Mouse (Mus musculus): ENCODE data around the gene Fhad1.

Gene Fhad1

DNA sequence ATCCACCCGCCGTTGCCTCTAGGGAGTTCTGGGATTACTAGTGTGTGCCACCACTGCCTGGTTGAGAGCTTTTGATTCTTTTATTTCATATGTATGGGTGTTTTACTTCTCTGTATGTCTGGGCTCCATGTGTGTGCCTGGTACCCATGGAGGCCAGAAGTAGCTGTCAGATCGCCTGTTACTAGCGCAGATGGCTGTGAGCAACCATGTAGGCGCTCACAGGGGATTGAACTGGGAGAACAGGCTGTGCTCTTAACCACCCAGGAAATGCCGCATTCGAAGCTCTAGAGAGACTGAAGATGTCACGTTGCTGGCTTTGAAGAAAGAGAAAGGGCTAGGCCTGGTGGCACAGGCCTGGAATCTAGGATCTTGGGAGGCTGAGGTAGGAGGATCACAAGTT is 73.6 kb downstream of the Fhad1 start:
- in situ Hi-C loops (cut with MboI; ENCODE audit: low sequenced_read_pairs), result no loop called here

DNA sequence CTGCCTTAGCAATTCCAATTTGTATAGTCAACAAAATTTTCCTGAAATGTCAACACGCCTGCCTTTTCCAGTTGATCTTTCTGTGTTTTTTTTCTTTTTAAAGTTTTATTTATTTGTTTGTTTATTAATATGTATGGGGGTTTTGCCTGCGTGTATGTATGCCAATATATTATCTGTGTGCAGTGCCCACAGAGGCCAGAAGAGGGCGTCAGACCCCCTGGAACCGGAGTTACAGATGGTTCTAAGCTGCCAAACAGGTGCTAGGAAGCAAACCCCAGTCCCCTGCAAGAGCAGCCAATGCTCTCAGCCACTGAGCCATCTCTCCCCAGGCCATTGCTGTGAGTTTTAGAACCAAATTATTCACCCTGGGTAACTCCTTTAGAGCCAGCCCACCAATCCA is 76.3 kb downstream of the Fhad1 start:
- in situ Hi-C loops (cut with MboI; ENCODE audit: low sequenced_read_pairs), result no loop called here

DNA sequence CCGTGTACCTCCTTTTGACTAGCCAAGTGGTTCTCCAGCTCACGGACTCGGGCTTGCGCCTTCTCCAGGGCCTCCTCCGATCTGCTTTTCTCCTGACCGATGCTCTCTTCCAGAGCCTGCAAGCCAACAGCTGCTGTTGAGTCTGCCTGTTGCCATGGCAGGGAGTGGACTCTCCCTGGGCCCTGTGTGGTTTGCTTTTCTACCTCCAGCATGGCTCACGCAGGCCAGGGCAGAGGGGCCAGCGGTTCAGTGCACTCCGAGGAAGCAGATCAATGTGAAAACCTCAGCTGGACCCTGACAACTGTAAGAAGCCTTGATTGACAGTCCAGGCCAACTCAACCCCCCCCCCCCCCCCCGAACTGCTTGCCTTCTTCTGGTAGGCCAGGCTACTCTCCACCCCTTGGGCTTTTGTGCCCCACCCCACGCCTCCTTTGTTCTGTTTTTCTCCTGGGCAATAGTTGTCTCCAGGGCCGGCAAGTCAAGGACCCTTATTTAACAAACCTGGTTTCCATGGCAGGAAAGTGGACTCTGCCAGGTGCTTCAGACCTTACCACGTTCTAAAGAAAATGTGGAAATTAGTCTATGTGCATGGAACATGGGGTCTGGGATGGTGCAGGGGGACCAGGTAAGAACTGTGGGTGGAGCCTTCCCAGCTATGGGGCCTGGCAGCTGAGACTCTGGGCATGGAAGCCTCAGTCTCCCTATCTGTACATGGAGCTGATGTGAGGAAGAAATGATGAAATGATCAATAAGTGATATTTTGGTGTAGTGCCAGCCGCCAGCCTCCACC is 81.9 kb downstream of the Fhad1 start:
- in situ Hi-C loops (cut with MboI; ENCODE audit: low sequenced_read_pairs), result no loop called here

DNA sequence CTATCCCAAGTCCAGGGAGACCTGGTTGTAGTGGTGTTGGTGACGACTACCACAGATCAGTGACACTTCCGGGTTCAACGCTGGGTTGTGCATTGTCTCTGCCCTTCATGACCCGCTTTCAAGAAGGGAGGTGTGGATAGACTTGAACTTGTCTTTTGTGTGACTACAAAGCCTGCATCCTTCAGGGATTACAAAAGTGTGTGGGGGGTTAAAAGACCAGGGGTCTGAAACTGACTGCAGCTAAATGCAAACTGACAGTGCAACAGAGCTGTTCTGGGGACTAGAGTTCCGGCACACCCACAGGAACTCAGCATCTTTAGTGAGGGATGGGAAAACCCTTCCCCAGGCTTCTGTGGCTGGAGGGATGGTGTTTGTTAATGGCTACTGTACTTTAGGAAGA is 83.4 kb downstream of the Fhad1 start:
- in situ Hi-C loops (cut with MboI; ENCODE audit: low sequenced_read_pairs), result no loop called here

DNA sequence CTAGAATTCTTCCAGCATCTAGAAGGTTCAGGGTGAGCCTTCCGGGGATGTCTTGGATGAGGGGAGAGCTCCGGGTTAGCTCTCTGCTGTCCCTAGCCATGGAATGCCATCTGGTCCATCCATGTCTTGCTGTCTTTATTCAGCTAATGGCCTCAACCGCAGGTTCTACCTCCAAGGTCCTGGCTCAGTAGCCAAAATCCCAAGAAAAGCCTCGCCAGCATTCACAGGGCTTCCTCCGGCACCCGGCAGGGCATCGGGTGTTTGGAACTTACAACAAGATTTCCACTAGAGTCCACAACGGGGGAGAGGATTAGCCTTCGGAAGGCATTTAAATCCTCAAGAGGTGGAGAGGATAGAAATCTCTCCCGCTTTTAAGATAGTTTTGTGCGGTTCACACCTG is 84.9 kb downstream of the Fhad1 start:
- in situ Hi-C loops (cut with MboI; ENCODE audit: low sequenced_read_pairs), result no loop called here

DNA sequence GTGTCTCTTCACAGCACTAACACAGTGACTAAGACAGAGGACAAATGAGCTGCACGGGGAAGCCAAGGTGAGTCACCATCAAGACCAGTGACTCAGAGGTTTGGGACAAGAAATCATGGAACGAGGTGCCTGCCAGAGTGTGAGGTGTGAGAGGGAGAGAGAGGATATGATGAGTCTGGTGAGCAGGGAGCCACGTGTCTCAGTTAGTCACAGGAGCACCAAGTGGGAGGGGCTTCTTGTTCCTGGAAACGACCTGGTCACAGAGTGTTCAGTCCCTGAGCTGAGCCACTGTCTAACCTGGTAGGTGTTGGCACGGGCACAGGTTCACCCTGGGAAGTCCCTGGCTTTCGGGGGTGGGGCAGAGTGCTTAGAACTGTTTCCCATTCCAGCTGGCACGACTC is 86.0 kb downstream of the Fhad1 start:
- in situ Hi-C loops (cut with MboI; ENCODE audit: low sequenced_read_pairs), result no loop called here

DNA sequence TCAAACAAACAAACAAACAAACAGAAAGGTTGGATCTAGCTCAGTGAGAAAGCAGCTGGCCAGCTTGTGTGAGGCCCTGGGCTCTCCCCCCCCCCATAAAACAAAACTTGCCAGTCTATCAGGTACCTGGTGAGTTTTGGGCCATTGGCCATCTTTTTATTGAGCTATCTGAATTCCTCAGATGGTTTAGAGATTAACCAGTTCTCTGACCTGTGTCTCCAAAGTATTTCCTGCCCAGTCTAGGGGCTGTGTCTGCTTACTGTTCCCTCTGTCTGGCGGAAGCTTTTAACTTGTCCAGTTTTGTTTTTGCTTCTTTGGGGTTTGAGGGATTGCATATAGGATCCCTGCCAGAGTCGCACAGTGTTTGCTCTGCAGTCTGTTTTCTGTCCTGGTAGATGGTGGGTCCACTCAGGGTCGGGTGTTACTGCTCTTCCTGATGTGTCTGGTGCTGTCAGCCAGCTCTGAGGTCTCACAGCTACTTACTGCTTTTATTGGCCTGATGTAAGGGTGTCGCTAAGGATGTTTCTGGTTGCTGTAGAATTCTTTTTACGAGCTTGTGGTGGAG is 89.0 kb downstream of the Fhad1 start:
- in situ Hi-C loops (cut with MboI; ENCODE audit: low sequenced_read_pairs), result no loop called here

DNA sequence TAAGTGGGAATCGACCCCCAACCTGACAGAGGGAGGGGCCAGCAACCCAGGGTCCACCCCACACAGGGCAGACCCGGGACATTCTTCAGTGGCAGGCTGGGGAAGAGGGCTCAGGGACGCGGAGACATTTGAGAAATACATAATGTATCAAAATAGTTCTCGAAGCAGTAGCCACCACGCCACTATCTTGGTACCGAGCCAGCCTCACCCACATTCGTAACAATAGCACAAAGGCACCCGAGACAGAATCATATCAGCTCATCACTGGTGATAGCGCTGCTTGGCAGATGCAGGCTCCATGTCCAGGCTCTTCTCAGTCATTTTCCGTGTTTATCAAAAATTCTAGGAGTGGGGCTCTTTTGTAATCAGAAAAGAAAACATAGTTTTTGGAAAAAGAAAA is 90.9 kb downstream of the Fhad1 start:
- in situ Hi-C loops (cut with MboI; ENCODE audit: low sequenced_read_pairs), result no loop called here

DNA sequence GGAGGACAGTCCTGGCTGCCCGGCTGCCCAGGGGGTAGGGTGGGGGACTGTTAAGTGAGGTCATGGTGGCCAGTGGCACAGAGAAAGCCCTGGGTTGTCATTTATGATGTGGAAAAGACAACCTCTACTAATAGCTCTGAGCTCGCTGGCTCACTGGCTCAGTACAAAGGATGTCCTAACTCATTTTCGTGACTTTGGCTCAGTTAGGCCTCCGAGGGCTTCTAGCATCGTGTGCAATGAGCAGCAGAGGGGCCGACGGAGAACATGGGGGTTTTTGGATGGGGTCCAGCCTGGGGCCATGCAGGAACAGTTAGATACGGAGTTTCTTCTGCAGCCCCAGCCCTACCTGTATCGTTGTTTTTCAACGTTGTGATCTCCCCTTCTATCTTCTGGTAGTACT is 94.5 kb downstream of the Fhad1 start:
- in situ Hi-C loops (cut with MboI; ENCODE audit: low sequenced_read_pairs), result no loop called here

DNA sequence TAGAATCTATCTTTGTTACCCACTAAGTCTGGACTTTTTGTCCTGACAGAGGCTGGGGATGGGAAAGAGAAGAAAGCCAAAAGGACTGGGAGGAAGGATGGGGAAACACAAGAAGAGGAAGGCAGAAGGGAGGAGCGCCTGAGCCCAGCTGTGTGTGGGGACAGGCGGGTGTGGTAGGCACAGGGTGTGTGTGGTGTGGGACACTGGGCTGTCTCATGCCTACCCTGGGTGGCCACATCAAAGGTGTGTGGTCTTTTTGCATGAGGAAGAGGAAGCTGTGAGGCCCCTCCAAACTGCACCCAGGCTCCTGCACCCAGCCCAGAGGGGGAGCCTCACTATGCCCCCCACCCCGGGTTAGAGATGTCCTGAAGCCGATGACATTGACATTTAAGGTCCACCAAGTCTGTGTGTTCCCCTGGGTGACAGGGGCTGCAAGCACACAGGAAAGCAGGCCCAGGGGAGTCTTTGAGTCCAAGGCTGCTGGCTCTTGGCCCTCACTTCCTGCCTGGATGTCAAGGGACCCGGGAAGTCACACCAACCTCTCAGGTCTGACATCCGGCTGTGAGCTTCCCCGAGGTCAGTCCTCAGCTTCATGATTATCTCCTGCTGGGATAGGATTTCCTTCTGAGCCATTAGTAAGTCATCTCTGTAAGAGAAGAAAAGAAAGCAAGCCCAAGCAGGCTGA is 97.0 kb downstream of the Fhad1 start:
- in situ Hi-C loops (cut with MboI; ENCODE audit: low sequenced_read_pairs), result no loop called here

DNA sequence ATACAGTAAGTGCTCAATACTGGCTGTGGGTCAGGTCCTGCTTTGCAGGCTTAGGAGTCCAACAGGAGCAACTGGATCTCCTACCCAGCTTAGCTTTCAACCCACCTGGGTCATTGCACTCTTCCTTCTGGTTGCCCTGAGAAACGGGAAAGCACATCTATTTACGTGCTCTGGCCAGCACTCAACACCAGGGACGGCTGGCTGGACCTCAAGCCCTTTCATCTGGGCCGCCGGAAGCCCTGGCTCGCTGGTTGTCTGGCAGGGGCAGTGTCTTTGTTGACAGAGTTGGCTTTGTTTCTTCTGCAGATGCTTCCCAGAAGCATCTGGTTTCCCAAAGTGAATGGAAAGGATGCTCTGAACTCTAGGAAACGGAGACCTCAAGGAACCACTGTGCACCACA is 100.8 kb downstream of the Fhad1 start:
- in situ Hi-C loops (cut with MboI; ENCODE audit: low sequenced_read_pairs), result no loop called here

DNA sequence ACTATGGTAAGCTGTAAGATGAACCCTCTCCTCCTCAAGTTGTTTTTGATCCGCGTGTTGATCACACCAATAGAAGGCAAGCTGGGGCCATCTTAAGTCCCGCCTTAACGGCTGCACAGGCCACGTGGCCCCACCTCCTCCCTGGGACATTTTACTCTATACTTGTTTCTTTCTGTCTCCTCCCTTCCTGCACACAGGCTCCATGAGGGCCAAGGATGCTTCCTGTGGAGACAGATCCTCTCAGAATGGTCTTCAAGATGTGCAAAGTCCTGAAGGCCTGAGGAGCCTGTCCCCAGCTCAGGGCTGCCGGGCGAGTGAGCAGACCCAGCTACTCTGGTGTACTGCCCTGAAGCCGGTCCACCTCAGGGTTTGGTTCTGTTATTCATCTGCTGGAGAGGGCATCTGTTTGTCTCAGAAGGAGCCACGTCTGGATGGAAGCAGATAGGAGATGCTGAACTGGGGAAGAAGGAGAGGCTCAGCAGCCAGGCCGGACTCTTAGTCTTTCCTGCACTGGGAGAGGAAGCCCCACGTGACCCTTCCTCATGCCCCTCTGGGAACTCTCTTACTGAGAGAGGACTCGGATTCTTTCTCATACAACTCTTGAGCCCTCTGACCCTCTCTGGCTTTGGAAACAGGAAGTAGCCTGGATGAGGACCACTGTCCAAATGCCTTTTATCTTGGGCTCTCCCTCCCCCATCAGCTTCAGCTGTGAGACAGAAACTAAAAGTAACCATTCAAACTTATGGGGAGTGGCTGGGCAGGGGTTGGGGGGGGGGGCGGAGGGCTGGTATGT is 101.5 kb downstream of the Fhad1 start:
- in situ Hi-C loops (cut with MboI; ENCODE audit: low sequenced_read_pairs), result no loop called here

DNA sequence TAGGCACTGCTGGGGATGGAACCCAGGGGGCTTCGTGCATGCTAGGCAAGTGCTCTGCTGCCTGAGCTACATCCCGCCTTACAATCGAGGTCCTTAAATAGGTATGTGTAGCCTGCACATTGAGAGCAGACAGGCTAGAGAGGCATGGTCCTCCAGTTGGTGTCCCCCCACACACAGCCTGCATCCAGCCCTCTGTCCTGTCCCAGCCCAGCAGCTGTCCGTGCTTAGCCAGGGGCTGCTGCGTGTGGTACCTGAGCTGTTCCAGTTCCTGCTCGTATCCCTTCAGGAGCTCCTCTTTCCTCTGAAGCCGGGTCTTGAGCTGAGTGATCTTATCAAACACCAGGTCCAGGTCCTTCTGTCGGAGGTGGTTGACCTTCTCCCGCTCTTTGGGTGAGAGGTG is 110.2 kb downstream of the Fhad1 start:
- in situ Hi-C loops (cut with MboI; ENCODE audit: low sequenced_read_pairs), result no loop called here

DNA sequence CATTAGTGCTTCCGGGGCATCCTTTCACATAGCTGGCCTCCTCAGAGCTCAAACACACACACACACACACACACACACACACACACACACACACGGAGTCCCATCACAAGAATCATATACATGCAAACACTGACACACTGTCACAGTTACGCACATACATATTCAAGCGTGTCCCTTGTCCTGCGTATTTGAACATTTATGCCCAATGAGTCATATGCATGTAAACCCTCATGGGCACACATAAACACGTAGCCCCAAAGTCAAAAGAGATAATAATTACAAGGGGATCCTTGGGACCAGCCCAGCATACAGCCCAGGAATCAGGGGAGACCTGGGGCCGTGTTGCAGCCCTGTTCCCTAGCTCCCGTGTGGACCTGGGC is 112.4 kb downstream of the Fhad1 start:
- in situ Hi-C loops (cut with MboI; ENCODE audit: low sequenced_read_pairs), result no loop called here

DNA sequence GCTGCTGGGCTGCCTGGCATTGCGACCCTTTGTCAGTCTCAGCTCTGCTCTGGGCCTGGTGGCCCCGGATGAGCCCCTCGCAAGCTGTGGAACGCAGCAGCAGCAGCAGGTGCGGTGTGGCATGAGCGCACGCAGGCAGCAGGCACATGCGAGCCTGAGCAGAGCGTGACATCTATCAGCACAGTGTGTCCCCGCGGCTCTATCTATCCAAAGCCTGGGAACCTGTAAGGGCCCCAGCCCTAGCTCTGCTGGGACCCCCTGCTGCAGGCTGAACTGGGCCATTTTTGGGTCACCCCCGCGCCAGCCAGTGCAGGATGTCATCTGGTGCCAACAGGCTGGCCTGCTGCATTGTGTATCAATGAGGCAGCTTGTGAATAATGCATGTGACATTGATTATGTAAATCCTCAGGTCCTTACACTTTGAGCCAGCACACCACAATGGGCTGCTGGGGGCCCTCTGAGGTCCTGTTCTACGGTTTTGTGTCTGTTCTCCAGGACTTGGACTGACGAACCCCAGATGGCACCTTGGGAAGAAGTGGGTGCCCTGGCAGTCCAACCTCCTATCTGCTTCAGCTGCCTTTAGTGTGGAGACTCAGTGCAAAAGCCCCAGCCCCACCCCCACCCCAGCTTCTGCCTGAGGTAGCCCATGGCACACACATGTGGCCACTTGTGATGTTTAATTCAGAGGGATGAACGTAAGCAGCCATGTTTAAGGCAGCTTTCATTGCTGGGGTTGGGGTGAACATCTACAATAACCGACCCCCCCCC is 113.0 kb downstream of the Fhad1 start:
- in situ Hi-C loops (cut with MboI; ENCODE audit: low sequenced_read_pairs), result no loop called here

DNA sequence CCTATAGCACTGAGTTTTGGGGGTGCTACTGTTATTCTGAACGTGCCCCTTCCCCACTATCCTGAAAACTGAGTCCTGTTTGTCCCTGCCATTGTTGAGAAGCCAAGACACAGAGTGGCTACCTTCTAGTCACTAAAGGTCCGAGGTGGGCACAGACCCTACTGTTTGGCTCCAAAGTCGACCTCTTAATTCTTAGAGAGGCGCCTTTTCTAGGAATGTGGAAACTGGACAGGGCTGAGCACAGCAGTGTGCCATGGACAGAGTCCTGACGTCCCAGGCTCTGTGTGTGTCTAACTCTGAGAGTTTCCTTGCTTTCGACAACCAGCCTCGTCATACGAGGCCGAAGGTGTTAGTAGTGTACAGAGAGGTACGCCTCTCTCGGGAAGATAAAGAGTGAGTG is 114.5 kb downstream of the Fhad1 start:
- in situ Hi-C loops (cut with MboI; ENCODE audit: low sequenced_read_pairs), result no loop called here

DNA sequence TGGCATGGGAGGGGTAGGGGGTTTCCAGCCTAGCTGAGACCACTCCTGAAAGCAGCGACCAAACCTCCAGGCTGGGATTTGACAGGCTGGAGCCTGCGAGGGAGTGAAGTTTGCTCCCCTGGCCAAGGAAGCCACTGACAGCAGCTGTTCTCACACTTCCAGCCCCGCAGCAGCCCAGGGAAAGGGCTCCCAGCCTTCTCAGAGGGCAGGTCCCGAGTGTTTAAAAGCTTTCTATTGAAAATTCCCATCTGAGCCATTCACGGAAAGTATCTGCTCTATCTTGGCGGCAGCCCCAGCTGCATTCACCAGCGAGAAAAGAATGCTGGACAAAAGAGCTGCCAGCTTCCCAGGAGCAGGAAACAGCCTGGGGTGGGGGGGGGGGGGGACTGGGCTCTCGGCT is 114.9 kb downstream of the Fhad1 start:
- in situ Hi-C loops (cut with MboI; ENCODE audit: low sequenced_read_pairs), result no loop called here

DNA sequence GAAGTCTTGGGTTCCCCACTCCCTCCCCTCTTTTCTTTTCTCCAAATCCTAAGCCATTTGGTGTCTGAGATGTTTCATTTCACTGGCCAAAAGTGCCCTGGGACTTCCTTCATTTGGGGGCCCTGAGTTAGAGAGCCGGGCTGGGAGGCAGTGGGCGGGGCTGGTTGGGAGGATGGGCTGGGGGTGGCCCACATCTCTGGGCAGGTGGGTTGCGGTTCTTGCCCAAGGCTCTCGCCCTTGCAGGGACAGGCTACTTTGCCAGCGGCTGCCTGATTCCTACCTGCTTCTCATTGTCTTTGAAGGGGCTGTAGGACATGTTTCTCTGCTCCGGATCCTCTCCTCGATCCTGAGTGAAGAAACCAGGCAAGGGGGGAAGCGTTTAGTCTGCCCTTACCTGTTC is 116.0 kb downstream of the Fhad1 start:
- in situ Hi-C loops (cut with MboI; ENCODE audit: low sequenced_read_pairs), result no loop called here

DNA sequence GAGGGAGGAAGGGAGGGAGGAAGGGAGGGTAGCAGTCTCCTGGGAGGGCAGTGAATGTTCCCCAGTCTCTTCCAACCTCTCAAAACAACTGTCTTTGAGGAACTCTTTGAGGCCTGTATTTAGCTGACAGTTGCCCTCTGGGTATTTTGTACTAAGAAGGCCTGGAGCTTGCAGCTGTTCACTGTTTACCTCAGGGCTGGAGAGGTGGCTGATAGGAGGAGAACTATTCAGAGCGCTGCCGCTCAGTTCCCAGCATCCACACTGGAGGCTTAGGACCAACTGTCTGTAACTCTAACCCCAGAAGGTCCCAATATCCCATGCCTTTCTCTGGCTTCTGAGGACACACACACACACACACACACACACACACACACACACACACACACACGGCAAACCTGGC is 117.0 kb downstream of the Fhad1 start:
- in situ Hi-C loops (cut with MboI; ENCODE audit: low sequenced_read_pairs), result no loop called here

DNA sequence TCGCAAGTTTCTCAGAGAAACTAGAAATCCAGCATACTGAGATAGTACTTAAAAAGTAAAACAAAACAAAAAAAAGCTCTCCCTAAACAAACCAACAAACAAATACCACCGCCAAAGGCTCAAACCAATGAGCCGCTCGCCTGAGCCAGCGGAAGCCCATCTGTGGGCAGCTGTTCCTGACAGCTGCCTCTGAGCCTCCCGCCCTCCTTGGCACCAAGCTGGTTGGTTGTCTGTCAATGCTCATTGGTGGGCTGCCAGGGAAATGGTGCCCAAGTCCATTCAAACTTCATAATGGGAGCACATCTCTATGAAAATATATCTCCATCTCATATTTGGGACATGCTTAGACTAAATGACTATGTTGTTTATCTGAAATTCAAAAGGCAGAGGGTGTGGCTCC is 117.7 kb downstream of the Fhad1 start:
- in situ Hi-C loops (cut with MboI; ENCODE audit: low sequenced_read_pairs), result no loop called here

DNA sequence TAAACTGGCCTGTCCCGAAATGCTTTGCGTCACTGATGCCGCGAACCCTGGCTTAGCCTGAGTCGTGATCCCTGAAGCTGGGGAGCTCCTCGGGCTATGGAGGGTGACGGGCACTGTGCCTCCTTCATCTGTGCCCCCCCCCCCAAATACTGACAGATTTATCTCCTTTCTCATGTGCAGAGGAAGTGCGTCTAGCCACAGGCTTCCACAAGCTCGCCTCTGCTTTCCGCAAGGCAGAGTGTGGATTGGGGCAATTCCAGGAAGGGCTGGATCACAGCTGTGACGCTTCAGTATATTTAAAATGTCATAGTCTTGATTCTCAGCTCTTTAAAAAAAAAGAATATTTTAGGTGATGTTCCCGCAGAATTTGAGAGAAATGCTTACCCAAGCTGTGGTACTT is 119.1 kb downstream of the Fhad1 start:
- in situ Hi-C loops (cut with MboI; ENCODE audit: low sequenced_read_pairs), result no loop called here

All from CH12F3 (cell line).